Mouse (Mus musculus) brain, embryonic 18.5 days (tissue): Measurements from ENCODE around the gene Mmp2.
"Not testable (repeated sequence)": the region's sequence is repeated elsewhere in the genome, so short reads cannot be mapped to it uniquely, and the experiment has no call there.

Source experiments
- DNase-seq: peaks from one replicate; pipeline ENCODE4 v3.0.0-alpha.2; 2012; ENCODE audit warnings: low read depth, low spot score

The Mmp2 gene

DNA sequence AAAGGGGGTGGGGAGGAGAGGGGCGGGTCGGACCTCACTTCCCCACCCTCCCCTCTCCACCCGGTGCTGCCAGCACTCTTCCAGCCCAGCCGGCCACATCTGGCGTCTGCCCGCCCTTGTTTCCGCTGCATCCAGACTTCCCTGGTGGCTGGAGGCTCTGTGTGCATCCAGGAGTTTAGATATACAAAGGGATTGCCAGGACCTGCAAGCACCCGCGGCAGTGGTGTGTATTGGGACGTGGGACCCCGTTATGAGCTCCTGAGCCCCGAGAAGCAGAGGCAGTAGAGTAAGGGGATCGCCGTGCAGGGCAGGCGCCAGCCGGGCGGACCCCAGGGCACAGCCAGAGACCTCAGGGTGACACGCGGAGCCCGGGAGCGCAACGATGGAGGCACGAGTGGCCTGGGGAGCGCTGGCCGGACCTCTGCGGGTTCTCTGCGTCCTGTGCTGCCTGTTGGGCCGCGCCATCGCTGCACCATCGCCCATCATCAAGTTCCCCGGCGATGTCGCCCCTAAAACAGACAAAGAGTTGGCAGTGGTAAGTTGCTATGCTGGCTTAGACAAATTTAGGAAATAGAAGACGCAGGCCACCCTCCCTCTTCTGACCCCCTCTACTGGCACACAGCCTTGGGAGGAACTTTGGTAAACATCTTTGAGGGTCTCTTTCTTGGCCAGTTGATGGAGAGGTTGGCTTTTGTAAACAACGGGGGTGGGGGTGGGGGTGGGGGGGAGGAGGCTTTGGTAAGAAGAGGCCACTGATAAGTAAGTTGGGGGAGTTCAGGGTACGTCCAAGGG, at the start of gene Mmp2:
Mmp2 (plus strand) TSS at position 49 of the 792 bp plus-strand sequence.
- no peak for DNase-seq

DNA sequence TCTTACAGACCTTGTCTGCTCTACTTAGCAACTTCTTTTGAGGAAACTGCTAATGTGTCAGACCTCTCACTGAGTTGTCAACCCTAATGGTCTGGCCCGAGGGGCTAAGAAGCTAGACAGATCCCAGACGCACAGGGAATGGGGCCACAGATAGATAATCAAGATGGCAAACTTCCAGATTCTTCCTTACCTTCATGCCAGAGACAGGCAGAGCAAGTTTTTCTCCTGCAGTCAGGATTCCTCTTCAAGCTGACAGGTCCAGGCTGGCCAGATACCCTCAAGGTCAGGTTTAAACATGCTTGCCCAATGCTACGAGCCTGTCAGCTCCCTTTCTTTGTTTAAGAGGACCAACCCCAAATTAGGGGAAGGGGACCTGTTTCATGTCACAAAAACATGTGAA, 46.1 kb upstream of the Mmp2 start:
- DNase-seq, result no peak

DNA sequence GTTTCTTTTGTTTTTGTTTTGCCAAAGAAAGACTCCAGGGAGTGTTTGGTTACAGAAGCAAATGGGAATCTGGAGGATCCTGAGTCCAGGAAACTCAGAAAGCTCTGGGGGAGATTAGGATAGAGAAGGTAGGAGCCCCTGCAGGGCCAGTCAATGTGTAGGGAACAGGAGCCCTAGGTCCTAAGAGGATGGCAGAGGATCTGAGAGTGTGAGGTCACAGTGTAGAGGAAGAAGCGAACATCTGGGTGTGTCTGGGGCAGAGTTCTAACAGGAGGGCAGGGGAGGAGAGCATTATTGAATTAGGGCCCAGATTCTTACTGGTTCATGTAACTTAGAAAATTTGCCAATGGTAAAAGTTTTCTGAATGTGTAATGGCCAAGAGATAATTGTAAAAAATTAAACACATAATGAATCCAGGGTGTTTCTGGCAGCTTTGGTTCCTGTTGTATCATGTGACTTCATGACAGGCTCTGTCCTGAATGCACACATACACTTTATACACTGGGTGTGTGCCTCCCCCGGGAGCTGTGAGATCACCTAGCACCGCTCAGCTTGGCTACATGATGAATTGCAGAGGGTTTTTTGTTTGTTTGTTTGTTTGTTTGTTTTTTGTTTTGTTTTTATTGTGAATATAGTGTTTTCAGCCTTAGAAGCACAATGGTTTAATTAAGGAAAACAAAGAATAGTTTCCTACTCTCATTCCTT, 43.0 kb upstream of the Mmp2 start:
- no peak for DNase-seq

DNA sequence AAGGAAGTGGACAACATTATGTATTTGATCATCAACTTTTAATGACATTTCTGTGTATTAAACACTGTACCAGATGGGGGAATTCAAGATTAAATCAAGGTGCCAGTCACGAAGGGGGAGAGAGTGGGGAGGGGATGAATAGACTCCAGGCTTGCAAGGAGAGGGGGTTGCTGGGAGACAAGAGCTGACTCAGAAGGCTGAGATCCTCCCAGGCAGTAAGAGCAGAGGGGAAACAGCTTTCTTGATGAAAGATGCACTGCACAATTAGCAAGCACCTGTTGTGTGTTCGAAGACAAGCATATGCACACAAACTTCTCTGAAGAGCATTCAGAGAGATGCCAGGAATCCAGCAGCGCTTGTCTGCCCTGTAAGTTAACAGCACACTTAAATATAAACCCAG, 36.3 kb upstream of the Mmp2 start:
- DNase-seq, result no peak

DNA sequence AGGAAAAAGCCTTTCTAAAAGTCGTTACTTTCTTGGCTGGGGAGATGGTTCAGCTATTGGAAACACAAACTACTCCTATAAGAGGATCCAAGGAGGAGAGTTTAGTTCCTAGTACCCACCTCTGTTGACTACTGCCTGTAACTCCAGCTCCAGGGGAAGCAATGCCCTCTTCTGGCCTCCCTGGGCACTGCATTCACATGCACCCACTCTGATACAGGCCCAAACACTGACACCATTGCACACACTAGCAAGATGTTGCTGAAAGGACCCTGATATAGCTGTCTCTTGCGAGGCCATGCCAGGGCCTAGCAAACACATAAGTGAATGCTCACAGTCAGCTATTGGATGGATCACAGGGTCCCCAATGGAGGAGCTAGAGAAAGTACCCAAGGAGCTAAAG, 35.1 kb upstream of the Mmp2 start:
- not testable (repeated sequence) for DNase-seq

DNA sequence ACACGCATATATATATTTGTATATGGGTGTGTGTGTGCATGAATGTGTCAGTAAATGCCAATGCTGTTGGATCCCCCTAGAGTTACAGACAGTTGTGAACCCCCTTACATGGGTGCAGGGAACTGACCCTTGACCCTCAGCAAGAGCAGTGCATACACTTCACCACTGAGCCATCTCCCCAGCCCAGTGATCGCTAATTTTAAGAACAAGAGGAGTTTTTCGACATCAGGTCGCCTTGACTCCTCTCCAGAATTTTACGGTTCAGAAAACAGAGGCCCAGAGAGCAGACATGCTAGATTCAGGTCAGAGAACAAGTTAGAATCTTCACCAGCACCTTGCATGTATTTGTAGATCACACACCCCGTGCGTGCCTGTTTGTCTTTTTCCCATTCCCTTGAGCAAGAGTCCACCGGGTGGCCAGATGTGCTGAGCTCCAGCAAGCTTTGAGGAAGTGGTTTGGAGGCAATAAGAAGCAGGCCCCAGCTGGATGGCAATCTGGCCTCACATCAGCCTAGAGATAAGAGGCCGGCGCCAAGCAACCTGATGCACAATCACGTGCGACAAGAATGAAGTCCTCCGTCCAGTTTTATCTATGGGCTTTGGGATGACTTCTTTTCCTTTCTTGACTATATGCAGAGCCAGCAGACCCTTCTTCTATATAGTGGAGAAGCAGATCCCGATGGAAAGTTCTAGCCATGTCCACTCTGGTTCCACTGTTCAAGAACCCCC, 33.1 kb upstream of the Mmp2 start:
- no peak for DNase-seq

DNA sequence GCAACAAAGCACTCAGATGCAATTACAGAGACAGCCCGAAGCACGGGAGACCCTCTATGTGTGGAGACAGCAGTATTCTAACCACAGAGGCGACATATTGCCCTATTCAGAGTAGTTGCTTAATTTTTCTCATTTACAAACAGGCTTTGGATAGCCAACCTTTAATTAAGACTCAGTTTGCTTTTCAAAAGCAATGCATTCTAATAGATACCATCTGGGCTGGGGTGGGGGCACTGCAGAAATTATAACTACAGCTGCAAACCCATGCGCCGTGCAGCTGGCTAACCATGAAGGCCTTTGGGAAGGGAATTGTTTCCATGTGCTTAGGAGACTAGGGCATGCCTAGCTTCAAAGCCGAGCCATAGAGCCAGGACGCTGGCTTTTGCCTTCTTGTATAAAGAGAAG, 29.6 kb upstream of the Mmp2 start:
- no peak for DNase-seq

DNA sequence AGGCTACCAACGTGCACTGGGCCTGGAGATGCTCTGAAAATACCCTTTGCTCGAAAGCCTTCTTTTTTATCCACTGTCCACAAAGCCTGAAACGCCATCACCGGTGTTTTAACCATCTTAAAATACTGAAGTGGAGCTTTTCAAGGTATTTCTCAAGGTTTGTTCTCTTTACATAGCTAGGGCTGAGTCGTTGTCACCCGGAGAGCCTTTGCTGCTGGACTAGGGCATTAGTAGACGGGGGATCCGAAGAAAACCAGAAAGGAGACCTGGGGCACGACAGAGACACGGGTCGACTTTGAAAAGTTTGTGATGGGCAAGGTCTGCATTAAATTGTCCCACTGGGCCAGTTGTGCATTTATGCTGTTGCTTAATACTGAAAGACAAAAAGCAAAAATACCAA, 27.7 kb upstream of the Mmp2 start:
- DNase-seq, result no peak

DNA sequence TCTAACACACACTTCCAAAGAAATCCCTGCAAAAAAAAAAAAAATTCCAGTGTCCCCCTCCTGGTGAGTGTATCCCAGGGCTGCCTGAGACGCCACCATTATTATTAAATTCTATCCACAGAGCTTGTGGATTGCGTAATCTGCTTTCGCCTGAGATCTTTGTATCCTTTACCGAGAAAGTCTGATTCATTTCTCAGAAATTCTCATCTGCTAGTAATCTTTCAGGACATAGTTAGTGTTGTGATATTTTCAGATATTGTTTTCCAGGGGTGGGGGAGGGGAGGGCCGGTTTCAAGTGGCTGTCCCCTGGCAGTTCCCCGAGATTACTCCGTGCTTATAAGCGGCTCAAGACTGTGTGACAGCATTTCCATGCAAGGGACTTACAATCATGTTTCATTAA, 25.9 kb upstream of the Mmp2 start:
- DNase-seq, result no peak

DNA sequence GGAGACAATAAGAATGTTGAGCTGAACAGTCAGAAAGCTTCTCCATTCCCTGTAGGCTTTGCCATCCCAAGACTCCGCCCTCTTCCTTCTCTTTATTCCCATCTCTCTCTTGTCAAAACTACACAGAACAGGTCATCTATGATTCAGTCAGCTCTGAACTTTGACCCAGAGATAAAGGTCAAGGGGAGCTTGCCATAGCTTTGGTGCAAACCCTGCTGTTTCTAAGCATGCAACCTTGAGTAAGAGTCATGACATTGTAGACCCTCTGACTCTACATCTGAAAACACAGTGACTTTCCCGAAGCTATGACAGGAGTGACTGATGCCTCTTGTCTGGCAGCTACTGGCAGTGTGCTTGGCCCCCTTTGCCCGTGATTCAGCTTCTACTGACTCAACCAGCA, 24.5 kb upstream of the Mmp2 start:
- DNase-seq, result no peak

DNA sequence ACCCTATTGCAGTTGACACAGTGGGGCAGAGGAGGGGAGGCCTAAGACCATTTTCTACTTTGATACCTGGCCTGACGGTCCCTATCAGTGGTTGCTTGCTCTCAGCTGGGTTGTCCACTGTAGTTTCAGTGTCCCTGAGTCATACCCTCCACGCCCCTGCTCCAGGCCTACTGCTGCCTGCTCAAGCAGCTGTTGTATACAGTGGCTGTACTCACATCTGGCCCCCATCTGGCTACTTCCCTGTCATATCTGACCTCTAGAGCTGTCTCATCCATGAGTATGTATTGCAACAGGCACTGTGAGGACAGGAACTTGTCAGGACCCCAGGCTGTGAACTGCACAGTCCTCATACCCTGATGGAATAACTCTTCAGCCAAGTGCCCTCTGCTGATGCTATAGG, 14.3 kb upstream of the Mmp2 start:
- no peak for DNase-seq

DNA sequence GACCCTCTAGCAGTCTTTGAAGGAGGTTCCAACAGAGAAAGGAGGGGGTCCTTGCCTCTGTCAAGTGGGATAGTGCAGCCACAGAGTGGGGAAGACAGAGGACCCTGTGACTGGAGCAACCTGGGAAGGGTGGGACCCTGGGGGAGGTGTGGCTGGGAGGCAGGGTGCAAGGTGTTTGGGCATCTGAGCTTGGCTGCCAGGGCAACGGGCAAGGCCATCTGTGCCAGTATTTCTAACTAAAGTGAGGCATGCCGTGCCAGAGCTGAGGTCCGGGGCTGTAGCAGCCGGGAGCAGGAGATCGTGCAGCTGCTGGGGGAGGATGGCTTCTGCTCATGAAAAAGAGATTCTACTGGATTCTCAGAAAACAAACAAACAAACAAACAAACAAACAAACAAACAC, 11.4 kb upstream of the Mmp2 start:
- no peak for DNase-seq

DNA sequence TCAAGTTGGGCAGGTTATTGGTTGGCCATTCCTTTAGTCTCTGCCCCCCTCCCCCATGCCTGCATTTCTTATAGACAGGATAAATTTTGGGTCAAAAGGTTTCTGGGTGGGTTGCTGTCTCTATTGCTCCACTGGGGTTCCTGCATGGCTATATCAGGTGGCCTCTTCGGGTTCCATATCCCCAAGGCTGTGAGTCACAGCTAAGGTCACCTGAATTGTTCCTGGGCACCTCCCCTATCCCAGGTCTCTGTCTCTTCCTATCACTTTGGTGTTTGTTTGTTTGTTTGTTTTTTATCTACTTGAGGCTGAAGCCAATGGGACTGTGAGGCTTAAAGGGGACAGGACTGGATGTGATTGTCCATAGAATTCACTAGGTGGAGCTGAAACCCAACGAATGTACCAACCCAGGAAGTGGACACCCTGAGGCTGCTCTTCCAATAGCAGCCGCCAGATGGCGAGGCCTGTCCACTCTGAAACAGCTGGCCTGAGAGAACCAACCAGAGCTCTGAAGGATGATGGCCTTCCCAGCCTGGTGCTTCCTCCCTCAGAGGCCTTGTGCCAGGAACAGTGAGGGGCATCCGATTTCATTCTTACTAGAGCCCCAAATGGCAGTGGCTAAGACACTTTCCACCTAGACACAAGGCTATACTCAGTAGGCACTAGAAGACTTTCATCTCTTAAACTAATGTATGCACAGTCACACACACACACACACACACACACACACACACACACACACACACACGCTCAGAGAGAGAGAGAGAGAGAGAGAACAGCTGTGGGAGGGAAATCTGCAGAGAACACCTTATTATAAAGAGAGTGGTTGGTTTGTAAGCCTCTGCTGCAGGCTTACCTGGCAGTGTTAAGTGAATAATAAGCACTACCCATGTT, 8.9 kb upstream of the Mmp2 start:
- peak; percentile 69 for DNase-seq

DNA sequence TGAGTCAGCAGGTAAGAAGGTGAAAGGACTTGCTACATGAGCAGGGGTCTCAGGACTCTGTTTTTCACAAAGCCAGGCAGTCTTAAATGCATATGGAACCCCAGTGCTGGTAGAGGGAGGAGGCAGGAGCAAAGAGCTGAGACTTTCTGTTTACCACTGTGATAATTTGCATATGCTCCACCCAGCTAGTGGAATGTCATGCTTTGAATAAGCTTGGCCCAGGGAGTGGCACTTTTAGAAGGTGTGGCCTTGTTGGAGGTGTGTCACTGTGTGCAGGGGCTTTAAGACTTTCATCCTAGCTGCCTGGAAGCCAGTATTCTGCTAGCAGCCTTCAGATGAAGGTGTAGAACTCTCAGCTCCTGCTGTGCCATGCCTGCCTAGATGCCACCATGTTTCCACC, 5.9 kb upstream of the Mmp2 start:
- DNase-seq, result no peak

DNA sequence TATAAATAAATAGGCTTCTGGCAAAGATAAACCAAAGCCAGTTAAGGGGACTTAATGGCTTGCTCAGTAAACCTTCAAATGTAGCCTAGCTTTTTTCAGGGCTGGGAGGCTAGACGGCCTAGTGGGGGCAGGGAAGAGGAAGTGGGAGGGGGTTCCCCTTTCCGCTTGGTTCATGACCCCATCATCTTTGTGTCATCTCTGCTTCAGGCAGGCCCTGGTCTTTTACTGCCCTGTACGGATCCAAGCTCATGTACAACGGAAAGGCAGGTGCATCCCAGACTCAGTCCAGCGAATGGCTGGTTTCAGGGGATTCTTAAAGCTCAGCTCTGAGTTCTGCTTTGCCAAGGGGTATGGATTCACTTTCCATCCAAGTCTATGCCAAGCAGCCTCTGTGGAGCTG, 4.7 kb upstream of the Mmp2 start:
- no peak for DNase-seq

DNA sequence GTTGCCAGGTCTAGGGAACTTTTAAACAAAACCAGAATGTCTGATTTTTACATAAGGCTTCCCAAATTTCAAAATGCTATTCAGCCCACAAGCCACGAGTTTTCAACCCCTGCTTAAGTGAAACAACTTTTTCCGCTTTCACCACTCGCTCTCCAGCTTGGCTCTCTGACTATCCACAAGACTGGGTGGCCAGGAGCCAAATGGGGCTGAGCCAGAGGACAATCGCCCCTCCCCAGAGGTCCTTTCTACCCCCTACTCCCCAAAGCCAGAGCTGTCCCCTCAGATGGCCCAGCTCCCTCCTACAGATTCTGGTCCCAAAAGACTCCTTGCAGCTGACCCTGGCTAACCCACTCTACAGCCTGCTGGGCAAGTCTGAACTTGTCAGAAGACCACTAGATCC, 1.1 kb upstream of the Mmp2 start:
- DNase-seq, result no peak

DNA sequence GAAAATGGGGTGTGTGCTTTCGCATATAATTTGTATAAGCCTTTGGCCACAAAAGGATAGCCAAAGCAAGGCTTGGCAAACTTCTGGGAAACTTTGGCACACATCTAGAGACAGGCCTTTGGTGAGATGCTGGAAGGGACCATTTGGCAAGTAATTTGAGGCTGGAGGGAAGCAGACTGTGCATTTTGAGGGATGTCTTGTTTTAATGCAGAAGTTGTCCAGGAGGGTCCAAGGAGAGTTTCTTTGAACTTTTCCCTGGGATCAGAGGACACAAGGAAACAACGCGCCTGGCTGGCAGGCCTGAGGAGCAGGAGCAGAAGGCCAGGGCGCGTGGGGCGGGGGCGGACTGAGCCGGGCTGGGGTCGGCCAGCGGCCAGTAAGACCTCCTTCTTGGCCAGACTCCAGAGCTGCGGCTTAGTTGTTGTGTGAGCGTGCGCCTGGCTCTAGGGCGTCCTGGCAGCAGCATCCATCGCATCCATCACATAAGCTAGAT, 1.2 kb downstream of the Mmp2 start:
- no peak for DNase-seq

DNA sequence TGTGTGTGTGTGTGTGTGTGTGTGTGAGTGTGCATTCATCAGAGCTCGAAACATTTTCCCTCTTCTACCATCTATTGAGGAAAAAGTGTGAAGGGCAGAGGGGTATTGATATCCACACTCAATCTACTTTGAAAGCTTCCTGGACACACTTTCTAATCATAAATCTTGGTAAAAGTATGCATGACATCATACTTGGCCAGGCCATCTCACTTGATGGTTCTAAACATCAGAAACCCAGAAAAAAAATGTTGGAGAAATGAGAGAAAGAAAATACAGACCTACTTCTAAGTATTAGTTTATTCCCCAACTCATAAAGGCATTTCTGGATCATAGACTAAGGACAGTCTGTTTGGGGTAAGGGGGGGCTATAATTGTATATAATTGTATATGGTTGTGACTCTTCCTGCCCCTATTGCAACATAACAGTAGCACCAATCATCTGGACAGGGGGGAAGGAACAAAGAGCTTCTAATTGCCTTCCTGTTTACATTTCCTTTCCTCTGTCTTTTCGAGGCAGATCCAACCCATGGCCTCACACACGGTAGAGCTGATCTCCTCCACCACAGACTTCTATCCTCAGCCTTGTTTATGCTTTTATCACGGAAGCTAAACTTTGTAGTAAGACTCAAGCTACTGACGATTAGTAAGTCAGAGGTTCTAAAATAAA, 7.1 kb downstream of the Mmp2 start:
- DNase-seq, result no peak

DNA sequence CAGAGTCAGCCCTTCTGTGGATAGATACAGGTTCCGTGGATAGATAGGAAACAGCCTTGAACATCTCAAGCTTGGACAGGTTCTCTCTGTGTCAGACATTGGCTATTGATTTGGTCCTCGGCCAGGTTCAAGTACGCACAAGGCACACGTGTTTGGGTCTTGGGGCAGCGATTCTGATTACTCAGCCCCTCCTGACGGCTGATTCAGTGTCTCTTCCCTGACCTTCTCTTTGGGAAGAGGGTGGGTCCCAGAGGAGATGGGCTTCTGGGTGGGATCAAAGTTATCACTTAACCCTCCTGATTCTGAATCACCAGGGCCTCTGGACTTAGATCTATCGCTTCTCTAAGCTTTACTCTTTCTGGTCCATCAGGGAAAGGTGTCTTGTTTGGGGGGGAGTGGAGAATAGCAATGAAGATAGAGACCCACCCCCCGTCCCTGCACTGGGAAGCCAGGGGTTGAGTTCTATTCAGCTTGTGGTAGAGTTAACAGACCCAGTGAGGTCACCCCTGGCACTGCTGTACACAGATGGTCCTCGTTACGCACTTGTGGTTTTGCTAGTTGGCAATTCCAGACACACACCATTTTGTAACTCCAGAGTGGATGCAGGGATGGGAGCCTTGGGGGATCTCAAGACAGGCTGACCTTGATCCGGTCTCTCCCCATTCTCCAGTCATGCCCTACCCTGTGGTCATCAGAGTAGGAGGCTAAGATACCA, 7.9 kb downstream of the Mmp2 start:
- no peak for DNase-seq

DNA sequence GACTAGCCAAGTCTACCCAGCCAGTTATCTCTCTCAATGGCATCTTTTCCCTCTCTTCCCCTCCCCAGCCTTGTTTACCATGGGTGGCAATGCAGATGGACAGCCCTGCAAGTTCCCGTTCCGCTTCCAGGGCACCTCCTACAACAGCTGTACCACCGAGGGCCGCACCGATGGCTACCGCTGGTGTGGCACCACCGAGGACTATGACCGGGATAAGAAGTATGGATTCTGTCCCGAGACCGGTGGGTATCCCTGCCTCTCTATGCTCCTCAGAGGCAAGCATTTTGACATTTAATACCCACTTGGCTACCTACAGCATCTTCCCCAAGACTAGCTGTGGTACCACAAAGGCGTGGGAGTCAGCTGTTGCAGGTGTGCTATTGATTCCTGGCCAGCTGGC, 8.8 kb downstream of the Mmp2 start:
- DNase-seq, result no peak
